In genomic region chr2:172848193-172848592, GRCm38 (mm10) we compare ENCODE assay signal across 11 mouse cellular contexts.
DNase-seq lines count a peak whose midpoint lies in the region; ATAC-seq and TF ChIP-seq lines count a peak whose summit lies in the region.
"Had no signal": no experiment of that assay in that cellular context is flagged by ENCODE, and none has a peak within 500 bp of the region (broad histone marks: within the 10 kb centered on the region; RNA-seq: fewer than 3 reads in every experiment).

No protein-coding gene starts in this region.

- no peak overlapping the region for H3K4me2 ChIP-seq in kidney, embryonic 14.5 days (replicated peaks; ENCODE audit: low read depth, low read length)
- H3K4me2 ChIP-seq in hindbrain, embryonic 16.5 days (ENCODE audit: low read length) = no peak overlapping the region
- H3K4me2 ChIP-seq: liver, embryonic 15.5 days had no signal

- H3K27ac ChIP-seq in gastrocnemius, adult 2 months = no peak overlapping the region
- H3K27ac ChIP-seq in kidney, embryonic 14.5 days (ENCODE audit: low read depth, low read length) = peak overlapping the region; percentile 49; the same call in 1 of the 2 replicates
- no peak overlapping the region for H3K27ac ChIP-seq in hindbrain, embryonic 16.5 days (ENCODE audit: low read depth, low read length)
- H3K27ac ChIP-seq: liver, embryonic 15.5 days had no signal

- no peaks in the 10 kb centered on the region for H3K9me3 ChIP-seq in kidney, embryonic 14.5 days (ENCODE audit: control insufficient read depth, low read length)
- no peaks in the 10 kb centered on the region for H3K9me3 ChIP-seq in hindbrain, embryonic 16.5 days (ENCODE audit: control insufficient read depth, low read length)
- H3K9me3 ChIP-seq: liver, embryonic 15.5 days had no signal

- intact Hi-C loops in gastrocnemius, adult 2 months (cut with DNase I) = no loop called here
- intact Hi-C loops in gastrocnemius, postnatal 14 days (cut with DNase I; ENCODE audit: low total_unique reads) = no loop called here

- peaks cover 42% of the 10 kb centered on the region for H3K4me1 ChIP-seq in kidney, embryonic 14.5 days (ENCODE audit: control insufficient read depth, insufficient read depth, low read length)
- H3K4me1 ChIP-seq in hindbrain, embryonic 16.5 days (ENCODE audit: control insufficient read depth, insufficient read depth, low read depth, low read length) = no peaks in the 10 kb centered on the region
- H3K4me1 ChIP-seq: liver, embryonic 15.5 days had no signal

- no peak for ATAC-seq in kidney, embryonic 14.5 days (ENCODE audit: low FRiP score, low TSS enrichment)
- no peak for ATAC-seq in hindbrain, embryonic 16.5 days
- ATAC-seq: Patski had no signal

- H3K9ac ChIP-seq in kidney, embryonic 14.5 days (ENCODE audit: low read depth, low read length) = no peak overlapping the region
- H3K9ac ChIP-seq in hindbrain, embryonic 16.5 days (ENCODE audit: low read depth, low read length) = no peak overlapping the region
- H3K9ac ChIP-seq: liver, embryonic 15.5 days had no signal

- no peaks in the 10 kb centered on the region for H3K36me3 ChIP-seq in kidney, embryonic 14.5 days (ENCODE audit: control insufficient read depth, insufficient read depth, low read length)
- no peaks in the 10 kb centered on the region for H3K36me3 ChIP-seq in hindbrain, embryonic 16.5 days (ENCODE audit: control insufficient read depth, insufficient read depth, low read length)
- H3K36me3 ChIP-seq: liver, embryonic 15.5 days had no signal

- no peak overlapping the region for H3K4me3 ChIP-seq in gastrocnemius, adult 2 months
- no peak overlapping the region for H3K4me3 ChIP-seq in kidney, embryonic 14.5 days (ENCODE audit: low read length)
- H3K4me3 ChIP-seq in hindbrain, embryonic 16.5 days (ENCODE audit: low read length) = no peak overlapping the region
- H3K4me3 ChIP-seq: liver, embryonic 15.5 days had no signal

- 58% methylated on average over 6 of the region's 6 CpGs for WGBS in kidney, embryonic 14.5 days
- WGBS in hindbrain, embryonic 16.5 days = 58% methylated on average over 6 of the region's 6 CpGs

- peak; percentile 71 for TF ChIP-seq CTCF in gastrocnemius, adult 2 months (IDR thresholded peaks at IDR 0.05)

- H3K27me3 ChIP-seq in kidney, embryonic 14.5 days (ENCODE audit: control insufficient read depth, insufficient read depth, low read length) = no peaks in the 10 kb centered on the region
- no peaks in the 10 kb centered on the region for H3K27me3 ChIP-seq in hindbrain, embryonic 16.5 days (replicated peaks; ENCODE audit: control insufficient read depth, insufficient read depth, low read length)
- H3K27me3 ChIP-seq: liver, embryonic 15.5 days; Patski had no signal

- no peak for DNase-seq in gastrocnemius, adult 2 months
- DNase-seq in gastrocnemius, postnatal 14 days = no peak
- peak; percentile 25 to 41 for DNase-seq in spleen, postnatal 10 days (ENCODE audit: low spot score in 2 of 2)
- no peak for DNase-seq in spleen, postnatal 36 days (ENCODE audit: low spot score in 2 of 2)
- peak; percentile 57 for DNase-seq in testis, postnatal 14 days (ENCODE audit: low spot score)
- no peak for DNase-seq in urinary bladder, adult 2 months (ENCODE audit: low spot score)
- DNase-seq: retina, postnatal 1 day had no signal

Comparison
In these comparisons a context has a peak if more than half of its experiments do, and no peak if none do; other contexts are left out.
1. DNase-seq: peak in spleen, postnatal 10 days (2 of 2) and testis, postnatal 14 days (single experiment); none in gastrocnemius, adult 2 months (single experiment), gastrocnemius, postnatal 14 days (single experiment), spleen, postnatal 36 days (0 of 2) and urinary bladder, adult 2 months (single experiment).